Mouse (Mus musculus) intestine, embryonic 14.5 days (tissue): ENCODE data around the gene Mospd3. TPM values are rescaled to one million over a fixed set of nuclear protein-coding genes. Genes with fewer than 3 reads are reported as not detected.

Source experiments
- ATAC-seq: fragments of 200-750 bp; cut with Nextera tagmentation; replicated peaks from 2 replicates; pipeline ENCODE4 v1.8.0; 2017; ENCODE audit warnings: low read depth, moderate number of reproducible peaks, moderate TSS enrichment, moderate library complexity; ENCODE audit not compliant: low FRiP score, low TSS enrichment
- DNase-seq: peaks from one replicate; pipeline ENCODE4 v3.0.0-alpha.2; 2018; ENCODE audit warnings: low spot score
- H3K27ac ChIP-seq: fragments of 300-500 bp; sonication (generic); 2 replicates; pipeline ENCODE4 v1.5.1; 2014; ENCODE audit warnings: low read depth, mild to moderate bottlenecking, control low read depth
- H3K27me3 ChIP-seq: fragments of 300-500 bp; sonication (generic); replicated peaks from 2 replicates; pipeline ENCODE4 v1.6.1; 2014; ENCODE audit warnings: low read length, control low read depth; ENCODE audit not compliant: control insufficient read depth, insufficient read depth
- H3K36me3 ChIP-seq: fragments of 300-500 bp; sonication (generic); 2 replicates; pipeline ENCODE4 v1.6.1; 2014; ENCODE audit warnings: low read length, control low read depth; ENCODE audit not compliant: control insufficient read depth, insufficient read depth
- H3K4me1 ChIP-seq: fragments of 300-500 bp; sonication (generic); replicated peaks from 2 replicates; pipeline ENCODE4 v1.6.1; 2014; ENCODE audit warnings: low read length, control low read depth, mixed read lengths; ENCODE audit not compliant: control insufficient read depth, insufficient read depth
- H3K4me2 ChIP-seq: fragments of 300-500 bp; sonication (generic); 2 replicates; pipeline ENCODE4 v1.6.1; 2014; ENCODE audit warnings: low read length
- H3K4me3 ChIP-seq: fragments of 300-500 bp; sonication (generic); 2 replicates; pipeline ENCODE4 v1.5.1; 2014; ENCODE audit warnings: low read depth, low read length, control low read depth, mixed read lengths
- H3K9ac ChIP-seq: fragments of 300-500 bp; sonication (generic); 2 replicates; pipeline ENCODE4 v1.6.1; 2014; ENCODE audit warnings: mild to moderate bottlenecking, low read length
- H3K9me3 ChIP-seq: fragments of 300-500 bp; sonication (generic); 2 replicates; pipeline ENCODE4 v1.6.1; 2016; ENCODE audit warnings: low read length, control low read depth; ENCODE audit not compliant: control insufficient read depth
- WGBS: fragments of 180-500 bp; shearing (Covaris S2); extraction: QIAGEN DNeasy Blood & Tissue Kit; methylation state at CpG from one replicate; pipeline ENCODE4 v1.1.7; 2014; 5-methylcytosine and 5-hydroxymethylcytosine counted together
- polyA plus RNA-seq: library from polyadenylated mRNA; unstranded; fragments of >200 nt; fragmentation: Nextera tagmentation; extraction: Ambion mirVana; gene quantifications from 2 replicates; pipeline ENCODE4 v1.2.1, GENCODE M21; 2014

The Mospd3 gene
- polyA plus RNA-seq, 1 experiment from 2014 or later = 29.0 TPM

DNA sequence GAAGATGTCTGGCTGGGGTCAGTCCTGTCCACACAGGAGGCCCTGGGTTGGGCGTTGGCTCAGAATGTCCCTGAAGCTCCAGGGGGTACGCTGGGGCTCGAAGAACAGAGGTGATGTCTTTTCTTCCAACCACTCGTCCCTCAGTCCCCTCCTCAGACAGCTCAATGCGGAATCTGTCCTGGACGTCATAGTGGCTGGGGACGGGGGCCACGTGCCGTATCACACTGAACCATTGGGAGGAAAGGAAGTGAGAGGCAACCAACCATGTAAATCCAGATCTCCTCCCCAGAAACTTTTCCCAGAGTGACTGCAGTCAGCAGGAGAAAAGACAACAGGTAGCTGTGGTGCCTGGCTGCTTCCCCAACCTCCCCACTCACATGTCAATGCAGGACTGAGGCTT, 1.3 kb downstream of the Mospd3 start:
- no peak for DNase-seq
- H3K27ac ChIP-seq = no peak overlapping the region

GRCm38 (mm10) chr5:137598100-137598826, 2.6 kb downstream of the Mospd3 start:
- Histone ChIP-seq H3K4me3 (no peak overlapping the region), H3K9me3 (no peaks in the 10 kb centered on the region), H3K27ac (no peak overlapping the region), H3K4me1 (peaks cover 16% of the 10 kb centered on the region), H3K36me3 (no peaks in the 10 kb centered on the region), H3K4me2 (no peak overlapping the region), H3K27me3 (no peaks in the 10 kb centered on the region), H3K9ac (no peak overlapping the region)
- ATAC-seq = no peak
- no peak for DNase-seq
- 85% methylated on average over 2 of the region's 2 CpGs for WGBS

More for the DNA sequence above, 1.3 kb downstream of the Mospd3 start:
- Histone ChIP-seq H3K27me3 (no peaks in the 10 kb centered on the region), H3K9ac (peak overlapping the region; percentile 71), H3K4me2 (peak overlapping the region; percentile 77), H3K9me3 (no peaks in the 10 kb centered on the region), H3K4me1 (peaks cover 16% of the 10 kb centered on the region), H3K4me3 (peak overlapping the region; percentile 71), H3K36me3 (0 out of 2 replicates have a peak, but pooled peaks cover 7% of the 10 kb centered on the region)
- WGBS = 66% methylated on average over 9 of the region's 9 CpGs
- no peak for ATAC-seq

GRCm38 (mm10) chr5:137597625-137598024, 3.2 kb downstream of the Mospd3 start:
- H3K36me3 ChIP-seq = no peaks in the 10 kb centered on the region
- no peak overlapping the region for H3K27ac ChIP-seq
- DNase-seq = no peak
- H3K4me2 ChIP-seq = no peak overlapping the region
- 96% methylated on average over 6 of the region's 6 CpGs for WGBS
- no peak overlapping the region for H3K9ac ChIP-seq
- H3K4me1 ChIP-seq = peaks cover 14% of the 10 kb centered on the region
- H3K4me3 ChIP-seq = no peak overlapping the region
- H3K9me3 ChIP-seq = no peaks in the 10 kb centered on the region
- no peaks in the 10 kb centered on the region for H3K27me3 ChIP-seq
- ATAC-seq = no peak

DNA sequence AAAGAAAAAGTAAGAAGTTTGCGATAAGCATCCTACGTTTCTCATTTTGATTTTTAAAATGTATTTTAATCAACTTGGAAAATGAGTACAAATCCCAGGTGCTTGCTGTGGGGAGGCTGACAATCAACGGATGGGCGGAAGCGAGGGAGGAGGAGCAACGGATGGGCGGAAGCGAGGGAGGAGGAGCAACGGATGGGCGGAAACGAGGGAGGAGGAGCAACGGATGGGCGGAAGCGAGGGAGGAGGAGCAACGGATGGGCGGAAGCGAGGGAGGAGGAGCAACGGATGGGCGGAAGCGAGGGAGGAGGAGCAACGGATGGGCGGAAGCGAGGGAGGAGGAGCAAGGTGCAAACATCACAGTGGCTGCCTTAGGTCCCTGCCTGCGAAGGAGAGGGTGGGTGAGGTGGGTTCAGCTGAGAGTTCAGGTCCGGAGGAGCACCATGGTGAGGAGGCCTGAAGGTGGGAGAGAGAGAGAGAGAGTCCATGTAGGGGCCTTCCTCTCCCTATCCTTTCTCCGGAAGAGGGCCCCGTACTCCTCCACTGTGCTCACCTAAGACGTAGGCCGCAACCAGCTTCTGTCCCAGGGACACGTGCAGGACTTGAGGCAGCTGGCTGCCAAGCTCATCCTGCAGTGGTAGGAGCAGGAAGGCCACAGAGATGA, 4.1 kb downstream of the Mospd3 start:
- no peak for ATAC-seq
- H3K4me2 ChIP-seq = peak overlapping the region; percentile 35
- no peak for DNase-seq
- no peaks in the 10 kb centered on the region for H3K27me3 ChIP-seq
- peak overlapping the region; percentile 10; the same call in 1 of the 2 replicates for H3K4me3 ChIP-seq
- peaks cover 10% of the 10 kb centered on the region for H3K4me1 ChIP-seq
- no peak overlapping the region for H3K9ac ChIP-seq
- H3K27ac ChIP-seq = no peak overlapping the region
- no peaks in the 10 kb centered on the region for H3K9me3 ChIP-seq
- 35% methylated on average over 26 of the region's 30 CpGs for WGBS
- H3K36me3 ChIP-seq = no peaks in the 10 kb centered on the region

GRCm38 (mm10) chr5:137595921-137596320, 4.9 kb downstream of the Mospd3 start:
- no peak for ATAC-seq
- H3K9me3 ChIP-seq = no peaks in the 10 kb centered on the region

GRCm38 (mm10) chr5:137590507-137590906, 10.4 kb downstream of the Mospd3 start:
- Histone ChIP-seq H3K9me3 (0 out of 2 replicates have a peak, but pooled peaks cover 2% of the 10 kb centered on the region), H3K27me3 (no peaks in the 10 kb centered on the region), H3K27ac (no peak overlapping the region), H3K36me3 (no peaks in the 10 kb centered on the region), H3K4me3 (no peak overlapping the region), H3K4me1 (no peaks in the 10 kb centered on the region), H3K4me2 (no peak overlapping the region), H3K9ac (no peak overlapping the region)
- ATAC-seq (no peak), DNase-seq (no peak)
- 70% methylated on average over 5 of the region's 5 CpGs for WGBS

More at GRCm38 (mm10) chr5:137595921-137596320, 4.9 kb downstream of the Mospd3 start:
- DNase-seq = no peak
- 74% methylated on average over 7 of the region's 7 CpGs for WGBS
- Histone ChIP-seq H3K4me3 (no peak overlapping the region), H3K27ac (no peak overlapping the region), H3K36me3 (no peaks in the 10 kb centered on the region), H3K4me1 (peaks cover 10% of the 10 kb centered on the region), H3K4me2 (no peak overlapping the region), H3K9ac (no peak overlapping the region), H3K27me3 (no peaks in the 10 kb centered on the region)

GRCm38 (mm10) chr5:137584976-137585375, 15.9 kb downstream of the Mospd3 start:
- no peaks in the 10 kb centered on the region for H3K36me3 ChIP-seq
- H3K27ac ChIP-seq = no peak overlapping the region
- no peak for ATAC-seq
- H3K27me3 ChIP-seq = peaks cover 9% of the 10 kb centered on the region
- no peak overlapping the region for H3K9ac ChIP-seq
- no peak overlapping the region for H3K4me2 ChIP-seq
- WGBS = 31% methylated on average over 8 of the region's 8 CpGs
- no peaks in the 10 kb centered on the region for H3K4me1 ChIP-seq
- H3K4me3 ChIP-seq = no peak overlapping the region
- DNase-seq = peak; percentile 73
- H3K9me3 ChIP-seq = 0 out of 2 replicates have a peak, but pooled peaks cover 2% of the 10 kb centered on the region

GRCm38 (mm10) chr5:137583670-137584169, 17.1 kb downstream of the Mospd3 start:
- 12% methylated on average over 27 of the region's 27 CpGs for WGBS
- DNase-seq (peak; percentile 67), ATAC-seq (peak; percentile 45; the same call in 1 of the 2 replicates)
- Histone ChIP-seq H3K4me1 (no peaks in the 10 kb centered on the region), H3K36me3 (no peaks in the 10 kb centered on the region), H3K27me3 (peaks cover 9% of the 10 kb centered on the region), H3K9ac (peak overlapping the region; percentile 2; the same call in 1 of the 2 replicates), H3K4me3 (peak overlapping the region; percentile 28), H3K27ac (no peak overlapping the region), H3K4me2 (peak overlapping the region; percentile 58), H3K9me3 (0 out of 2 replicates have a peak, but pooled peaks cover 2% of the 10 kb centered on the region)
